Mouse (Mus musculus) intestine, embryonic 16.5 days (tissue): ENCODE measurements around the gene Hoxb2. TPM values are rescaled to one million over a fixed set of nuclear protein-coding genes. Genes with fewer than 3 reads are reported as not detected.

Experiments
- ATAC-seq: fragments of 200-750 bp; cut with Nextera tagmentation; 2 replicates; pipeline ENCODE4 v1.8.0; 2017; ENCODE audit warnings: moderate TSS enrichment, moderate library complexity
- H3K27ac ChIP-seq: fragments of 300-500 bp; sonication (generic); 2 replicates; pipeline ENCODE4 v1.5.1; 2014; ENCODE audit warnings: mild to moderate bottlenecking, low read length
- H3K27me3 ChIP-seq: fragments of 300-500 bp; sonication (generic); replicated peaks from 2 replicates; pipeline ENCODE4 v1.6.1; 2014; ENCODE audit warnings: low read length, control low read depth, mixed read lengths; ENCODE audit not compliant: control insufficient read depth, insufficient read depth
- H3K36me3 ChIP-seq: fragments of 300-500 bp; sonication (generic); 2 replicates; pipeline ENCODE4 v1.6.1; 2014; ENCODE audit warnings: low read length, control low read depth; ENCODE audit not compliant: control insufficient read depth, insufficient read depth
- H3K4me1 ChIP-seq: fragments of 300-500 bp; sonication (generic); 2 replicates; pipeline ENCODE4 v1.6.1; 2014; ENCODE audit warnings: low read length, control low read depth, mixed read lengths; ENCODE audit not compliant: control insufficient read depth, insufficient read depth
- H3K4me2 ChIP-seq: fragments of 300-500 bp; sonication (generic); 2 replicates; pipeline ENCODE4 v1.6.1; 2014; ENCODE audit warnings: low read depth, low read length, control low read depth
- H3K4me3 ChIP-seq: fragments of 300-500 bp; sonication (generic); 2 replicates; pipeline ENCODE4 v1.5.1; 2014; ENCODE audit warnings: mild to moderate bottlenecking, low read length
- H3K9ac ChIP-seq: fragments of 300-500 bp; sonication (generic); 2 replicates; pipeline ENCODE4 v1.6.1; 2014; ENCODE audit warnings: low read depth, low read length
- H3K9me3 ChIP-seq: fragments of 300-500 bp; sonication (generic); 2 replicates; pipeline ENCODE4 v1.6.1; 2016; ENCODE audit warnings: low read length, control low read depth; ENCODE audit not compliant: control insufficient read depth
- WGBS: fragments of 180-500 bp; shearing (Covaris S2); extraction: QIAGEN DNeasy Blood & Tissue Kit; methylation state at CpG from one replicate; pipeline ENCODE4 v1.1.7; 2014; 5-methylcytosine and 5-hydroxymethylcytosine counted together
- polyA plus RNA-seq: library from polyadenylated mRNA; unstranded; fragments of >200 nt; fragmentation: Nextera tagmentation; extraction: Ambion mirVana; gene quantifications from 2 replicates; pipeline ENCODE4 v1.2.1, GENCODE M21; 2015

Gene Hoxb2
- polyA plus RNA-seq, 1 experiment from 2014 or later, result 9.6 TPM

- WGBS, result 62% methylated on average over 6 of the region's 6 CpGs
- H3K9me3 ChIP-seq, result no peaks in the 10 kb centered on the region
- no peak overlapping the region for H3K27ac ChIP-seq
- peaks cover 5% of the 10 kb centered on the region for H3K4me1 ChIP-seq
- no peak overlapping the region for H3K9ac ChIP-seq
- no peak for ATAC-seq
- H3K4me2 ChIP-seq, result no peak overlapping the region
- no peak overlapping the region for H3K4me3 ChIP-seq
- no peaks in the 10 kb centered on the region for H3K36me3 ChIP-seq
- H3K27me3 ChIP-seq, result no peaks in the 10 kb centered on the region; the same call in 1 of the 2 replicates
Observed at GRCm38 (mm10) chr11:96367141-96367540, 16.8 kb downstream of the Hoxb2 start.

- Histone ChIP-seq H3K36me3 (no peaks in the 10 kb centered on the region), H3K4me1 (peaks cover 10% of the 10 kb centered on the region), H3K9me3 (no peaks in the 10 kb centered on the region), H3K4me3 (no peak overlapping the region), H3K27me3 (no peaks in the 10 kb centered on the region; the same call in 1 of the 2 replicates), H3K4me2 (no peak overlapping the region), H3K9ac (no peak overlapping the region), H3K27ac (no peak overlapping the region)
- 47% methylated on average over 5 of the region's 5 CpGs for WGBS
- no peak for ATAC-seq
Observed at GRCm38 (mm10) chr11:96368686-96369085, 18.4 kb downstream of the Hoxb2 start.

- no peak overlapping the region for H3K4me2 ChIP-seq
- no peak overlapping the region for H3K4me3 ChIP-seq
- ATAC-seq, result no peak
- no peaks in the 10 kb centered on the region; the same call in 1 of the 2 replicates for H3K27me3 ChIP-seq
- no peaks in the 10 kb centered on the region for H3K9me3 ChIP-seq
- no peak overlapping the region for H3K9ac ChIP-seq
- no peaks in the 10 kb centered on the region for H3K36me3 ChIP-seq
- H3K4me1 ChIP-seq, result peaks cover 10% of the 10 kb centered on the region
- 51% methylated on average over 7 of the region's 7 CpGs for WGBS
- no peak overlapping the region for H3K27ac ChIP-seq
Observed at GRCm38 (mm10) chr11:96369140-96369539, 18.8 kb downstream of the Hoxb2 start.

- H3K4me1 ChIP-seq, result peaks cover 7% of the 10 kb centered on the region
- no peak overlapping the region for H3K4me2 ChIP-seq
- H3K9ac ChIP-seq, result no peak overlapping the region
- no peak for ATAC-seq
- no peaks in the 10 kb centered on the region for H3K36me3 ChIP-seq
- no peak overlapping the region for H3K27ac ChIP-seq
- H3K9me3 ChIP-seq, result no peaks in the 10 kb centered on the region
- no peak overlapping the region for H3K4me3 ChIP-seq
- 38% methylated on average over 3 of the region's 3 CpGs for WGBS
- H3K27me3 ChIP-seq, result no peaks in the 10 kb centered on the region
Observed at GRCm38 (mm10) chr11:96371726-96372125, 21.4 kb downstream of the Hoxb2 start.

GRCm38 (mm10) chr11:96372519-96372918, 22.2 kb downstream of the Hoxb2 start:
- Histone ChIP-seq H3K27me3 (no peaks in the 10 kb centered on the region), H3K36me3 (no peaks in the 10 kb centered on the region), H3K27ac (no peak overlapping the region), H3K4me2 (no peak overlapping the region), H3K4me3 (no peak overlapping the region), H3K9me3 (no peaks in the 10 kb centered on the region), H3K9ac (no peak overlapping the region), H3K4me1 (peaks cover 7% of the 10 kb centered on the region)
- ATAC-seq, result no peak
- 15% methylated on average over 3 of the region's 3 CpGs for WGBS

- Histone ChIP-seq H3K36me3 (no peaks in the 10 kb centered on the region), H3K27me3 (no peaks in the 10 kb centered on the region), H3K9me3 (no peaks in the 10 kb centered on the region), H3K4me1 (peaks cover 7% of the 10 kb centered on the region), H3K27ac (no peak overlapping the region), H3K4me3 (no peak overlapping the region), H3K9ac (no peak overlapping the region), H3K4me2 (no peak overlapping the region)
- 55% methylated on average over 7 of the region's 7 CpGs for whole genome bisulfite sequencing
- no peak for ATAC-seq
Observed at GRCm38 (mm10) chr11:96374810-96375209, 24.5 kb downstream of the Hoxb2 start.

GRCm38 (mm10) chr11:96383381-96383780, 33.1 kb downstream of the Hoxb2 start:
- WGBS, result 59% methylated on average over 5 of the region's 5 CpGs
- Histone ChIP-seq H3K4me3 (no peak overlapping the region), H3K36me3 (no peaks in the 10 kb centered on the region), H3K27me3 (no peaks in the 10 kb centered on the region), H3K9me3 (no peaks in the 10 kb centered on the region), H3K27ac (no peak overlapping the region), H3K9ac (no peak overlapping the region), H3K4me2 (no peak overlapping the region), H3K4me1 (no peaks in the 10 kb centered on the region)
- no peak for ATAC-seq

- Histone ChIP-seq H3K36me3 (no peaks in the 10 kb centered on the region), H3K27me3 (no peaks in the 10 kb centered on the region)
Observed at GRCm38 (mm10) chr11:96387635-96388034, 37.3 kb downstream of the Hoxb2 start.

GRCm38 (mm10) chr11:96396772-96397626, 46.7 kb downstream of the Hoxb2 start:
- H3K4me2 ChIP-seq, result no peak overlapping the region
- peak overlapping the region; percentile 61; the same call in 1 of the 2 replicates for H3K27ac ChIP-seq
- peak; percentile 76 for ATAC-seq

More at GRCm38 (mm10) chr11:96387635-96388034, 37.3 kb downstream of the Hoxb2 start:
- Histone ChIP-seq H3K27ac (no peak overlapping the region), H3K4me2 (no peak overlapping the region), H3K4me1 (0 out of 2 replicates have a peak, but pooled peaks cover 3% of the 10 kb centered on the region), H3K9me3 (no peaks in the 10 kb centered on the region), H3K9ac (no peak overlapping the region), H3K4me3 (no peak overlapping the region)
- 83% methylated on average over 2 of the region's 2 CpGs for WGBS
- no peak for ATAC-seq

More at GRCm38 (mm10) chr11:96396772-96397626, 46.7 kb downstream of the Hoxb2 start:
- Histone ChIP-seq H3K9ac (no peak overlapping the region), H3K36me3 (no peaks in the 10 kb centered on the region), H3K27me3 (no peaks in the 10 kb centered on the region), H3K4me1 (peaks cover 16% of the 10 kb centered on the region), H3K4me3 (no peak overlapping the region), H3K9me3 (no peaks in the 10 kb centered on the region)
- WGBS, result 16% methylated on average over 15 of the region's 15 CpGs
